Comparison of ENCODE assay signal across 22 mouse cellular contexts in genomic region chr17:35175382-35175781, GRCm38 (mm10). TPM values are rescaled to one million over a fixed set of nuclear protein-coding genes. Genes with fewer than 3 reads are reported as not detected.
DNase-seq lines count a peak whose midpoint lies in the region; ATAC-seq and TF ChIP-seq lines count a peak whose summit lies in the region.
"Had no signal": no experiment of that assay in that cellular context is flagged by ENCODE, and none has a peak within 500 bp of the region (broad histone marks: within the 10 kb centered on the region; RNA-seq: fewer than 3 reads in every experiment).

No protein-coding gene starts in this region.

- peak; percentile 62 to 68 for DNase-seq in spleen, postnatal 36 days (ENCODE audit: low spot score in 2 of 2)
- DNase-seq in spleen, postnatal 14 days (ENCODE audit: low spot score in 2 of 2) = no peak
- DNase-seq in MEL (ENCODE audit: low read depth, low spot score) = no peak
- no peak for DNase-seq in embryonic facial prominence, embryonic 14.5 days (ENCODE audit: low spot score)
- DNase-seq in layer of hippocampus, adult 11-12 months (ENCODE audit: low spot score) = no peak
- no peak for DNase-seq in lung, postnatal 36 days
- DNase-seq: adrenal gland, postnatal 14 days; cerebellum, adult 18-20 months; cerebellum, adult 9-11 months; cerebellum, postnatal 36 days; gastrocnemius, postnatal 36 days; heart, adult 11 months; heart, postnatal 36 days had no signal

- TF ChIP-seq CTCF in MEL (IDR thresholded peaks at IDR 0.05 in 2 of 3, conservative IDR thresholded peaks at IDR 0.05 in 1 of 3; ENCODE audit: control insufficient read depth in 1 of 3, insufficient read depth in 1 of 3, low read depth in 2 of 3, low read length in 3 of 3, poor library complexity in 1 of 3, severe bottlenecking in 1 of 3) = no peak

- H3K9me3 ChIP-seq in MEL (replicated peaks; ENCODE audit: insufficient read depth, low read length) = no peaks in the 10 kb centered on the region
- H3K9me3 ChIP-seq in embryonic facial prominence, embryonic 14.5 days (ENCODE audit: control insufficient read depth, low read length) = no peaks in the 10 kb centered on the region
- H3K9me3 ChIP-seq: embryonic facial prominence, embryonic 15.5 days; forebrain, embryonic 15.5 days; heart, embryonic 13.5 days; hindbrain, embryonic 15.5 days had no signal

- no peak overlapping the region for H3K9ac ChIP-seq in MEL (ENCODE audit: control insufficient read depth, low read depth, low read length, poor library complexity, severe bottlenecking)
- peak overlapping the region; percentile 30; the same call in 1 of the 2 replicates for H3K9ac ChIP-seq in embryonic facial prominence, embryonic 14.5 days (ENCODE audit: low read depth, low read length)
- H3K9ac ChIP-seq: embryonic facial prominence, embryonic 15.5 days; forebrain, embryonic 15.5 days; heart, embryonic 13.5 days; hindbrain, embryonic 15.5 days had no signal

- no peak overlapping the region for H3K4me3 ChIP-seq in MEL (ENCODE audit: control insufficient read depth in 1 of 2, insufficient read depth in 1 of 2, low read depth in 2 of 2, low read length in 2 of 2)
- H3K4me3 ChIP-seq in embryonic facial prominence, embryonic 14.5 days (ENCODE audit: low read depth, low read length) = no peak overlapping the region
- H3K4me3 ChIP-seq: embryonic facial prominence, embryonic 15.5 days; erythroblast, embryonic 14.5 days; forebrain, embryonic 15.5 days; heart, embryonic 13.5 days; hindbrain, embryonic 15.5 days had no signal

- peak overlapping the region; percentile 39 for H3K27ac ChIP-seq in MEL (ENCODE audit: control insufficient read depth, low read depth, low read length)
- H3K27ac ChIP-seq in embryonic facial prominence, embryonic 14.5 days (replicated peaks; ENCODE audit: low read depth, low read length) = no peak overlapping the region
- H3K27ac ChIP-seq: embryonic facial prominence, embryonic 15.5 days; forebrain, embryonic 15.5 days; heart, embryonic 13.5 days; hindbrain, embryonic 15.5 days had no signal

- TF ChIP-seq EP300 in MEL (IDR thresholded peaks at IDR 0.05; ENCODE audit: low read depth in 1 of 2, low read length in 2 of 2) = no peak

- no peaks in the 10 kb centered on the region for H3K79me2 ChIP-seq in MEL (ENCODE audit: control insufficient read depth, insufficient read depth, low read length, poor library complexity)

- no peak for ATAC-seq in embryonic facial prominence, embryonic 14.5 days (ENCODE audit: low read depth)
- ATAC-seq: forebrain, embryonic 15.5 days; Patski had no signal

- no peak for TF ChIP-seq POLR2A in MEL (IDR thresholded peaks at IDR 0.05; ENCODE audit: control insufficient read depth in 1 of 2, insufficient read depth in 1 of 2, low read depth in 1 of 2, low read length in 2 of 2, poor library complexity in 1 of 2)

- 67% methylated on average over 6 of the region's 6 CpGs for WGBS in embryonic facial prominence, embryonic 14.5 days

- no peaks in the 10 kb centered on the region for H3K27me3 ChIP-seq in MEL (ENCODE audit: control insufficient read depth in 1 of 2, insufficient read depth in 2 of 2, low read length in 2 of 2)
- H3K27me3 ChIP-seq in embryonic facial prominence, embryonic 14.5 days (replicated peaks; ENCODE audit: control insufficient read depth, insufficient read depth, low read length) = no peaks in the 10 kb centered on the region
- H3K27me3 ChIP-seq: embryonic facial prominence, embryonic 15.5 days; forebrain, embryonic 15.5 days; hindbrain, embryonic 15.5 days; Patski had no signal

- H3K4me2 ChIP-seq in embryonic facial prominence, embryonic 14.5 days (ENCODE audit: low read depth, low read length) = no peak overlapping the region
- H3K4me2 ChIP-seq: embryonic facial prominence, embryonic 15.5 days; forebrain, embryonic 15.5 days; heart, embryonic 13.5 days; hindbrain, embryonic 15.5 days had no signal

- TF ChIP-seq RAD21 in MEL (IDR thresholded peaks at IDR 0.05; ENCODE audit: low read depth, low read length) = no peak

- H3K36me3 ChIP-seq in MEL (ENCODE audit: control insufficient read depth in 1 of 2, insufficient read depth in 2 of 2, low read length in 2 of 2) = peaks cover 0 to 15% of the 10 kb centered on the region in 2 experiments; a peak in 2 of 4 replicates
- no peaks in the 10 kb centered on the region for H3K36me3 ChIP-seq in embryonic facial prominence, embryonic 14.5 days (ENCODE audit: control insufficient read depth, insufficient read depth, low read length)
- H3K36me3 ChIP-seq: embryonic facial prominence, embryonic 15.5 days; forebrain, embryonic 15.5 days; heart, embryonic 13.5 days; hindbrain, embryonic 15.5 days had no signal

- peaks cover 12 to 22% of the 10 kb centered on the region in 2 experiments for H3K4me1 ChIP-seq in MEL (ENCODE audit: control insufficient read depth in 1 of 2, insufficient read depth in 2 of 2, low read length in 2 of 2)
- H3K4me1 ChIP-seq in embryonic facial prominence, embryonic 14.5 days (ENCODE audit: control insufficient read depth, insufficient read depth, low read length) = peaks cover 6% of the 10 kb centered on the region; the same call in 1 of the 2 replicates
- H3K4me1 ChIP-seq: forebrain, embryonic 15.5 days; hindbrain, embryonic 15.5 days had no signal

TF ChIP-seq in MEL, 35 proteins besides CTCF, POLR2A, EP300 and RAD21:
- TF ChIP-seq RCOR1 (IDR thresholded peaks at IDR 0.05; ENCODE audit: low read depth, low read length) (no peak), SIN3A (IDR thresholded peaks at IDR 0.05; ENCODE audit: low read length) (no peak), MXI1 (IDR thresholded peaks at IDR 0.05; ENCODE audit: low read depth, low read length) (no peak), ZC3H11A (IDR thresholded peaks at IDR 0.05; ENCODE audit: low read depth, low read length) (no peak), POLR2AphosphoS5 (IDR thresholded peaks at IDR 0.05; ENCODE audit: borderline replicate concordance, low read depth, low read length) (no peak), UBTF (IDR thresholded peaks at IDR 0.05; ENCODE audit: borderline replicate concordance, insufficient read depth, low read depth, low read length) (no peak), NRF1 (IDR thresholded peaks at IDR 0.05; ENCODE audit: insufficient read depth, low read depth, low read length, poor library complexity, severe bottlenecking) (no peak), ZNF384 (IDR thresholded peaks at IDR 0.05; ENCODE audit: low read depth, low read length) (no peak), BHLHE40 (IDR thresholded peaks at IDR 0.05; ENCODE audit: borderline replicate concordance, low read depth, low read length) (no peak)

RNA-seq across cellular contexts. Expression of gene Aif1, which starts 0.5 kb away (rescaled TPM):
- total RNA-seq in MEL (2012; rRNA removed) = 0.29 and 0.42 TPM in 2 replicates
- polyA plus RNA-seq in MEL (2012; ENCODE audit: insufficient read depth in 1 of 2, insufficient read length in 2 of 2, low read depth in 1 of 2, low replicate concordance in 2 of 2, missing spikeins in 1 of 2) = under 1 TPM in 1 of 2 experiments, not detected in 1; 0.45 TPM
- polyA plus RNA-seq in embryonic facial prominence, embryonic 14.5 days (2014; fragmentation: Nextera tagmentation; extraction: Ambion mirVana) = 16.5 and 17.7 TPM in 2 replicates
- polyA plus RNA-seq: erythroblast, embryonic 14.5 days had no signal

RNA-seq across cellular contexts. Expression of gene Prrc2a, which starts 10.7 kb away (rescaled TPM):
- 87.6 and 102 TPM in 2 replicates for total RNA-seq in MEL (2012; rRNA removed)
- polyA plus RNA-seq in MEL (2012; ENCODE audit: insufficient read depth in 1 of 2, insufficient read length in 2 of 2, low read depth in 1 of 2, low replicate concordance in 2 of 2, missing spikeins in 1 of 2) = 100 to 1,000 TPM in 1 of 2 experiments, 10 to 100 TPM in 1; 71.0 to 663 TPM
- 151 and 172 TPM in 2 replicates for polyA plus RNA-seq in embryonic facial prominence, embryonic 14.5 days (2014; fragmentation: Nextera tagmentation; extraction: Ambion mirVana)

RNA-seq across cellular contexts. Expression of gene Lst1, which starts 12.9 kb away (rescaled TPM):
- total RNA-seq in MEL (2012; rRNA removed) = 15.2 and 16.9 TPM in 2 replicates
- polyA plus RNA-seq in MEL (2012; ENCODE audit: insufficient read depth in 1 of 2, insufficient read length in 2 of 2, low read depth in 1 of 2, low replicate concordance in 2 of 2, missing spikeins in 1 of 2) = 10 to 100 TPM in 1 of 2 experiments, not detected in 1; 29.0 TPM
- polyA plus RNA-seq in embryonic facial prominence, embryonic 14.5 days (2014; fragmentation: Nextera tagmentation; extraction: Ambion mirVana) = 22.2 and 26.9 TPM in 2 replicates
- polyA plus RNA-seq: erythroblast, embryonic 14.5 days; Patski had no signal

RNA-seq across cellular contexts. Expression of gene Ltb, which starts 18.9 kb away (rescaled TPM):
- total RNA-seq in MEL (2012; rRNA removed) = 0.75 and 1.1 TPM in 2 replicates
- polyA plus RNA-seq in MEL (2012; ENCODE audit: insufficient read depth in 1 of 2, insufficient read length in 2 of 2, low read depth in 1 of 2, low replicate concordance in 2 of 2, missing spikeins in 1 of 2) = 1 to 10 TPM in 1 of 2 experiments, not detected in 1; 1.5 TPM
- polyA plus RNA-seq in embryonic facial prominence, embryonic 14.5 days (2014; fragmentation: Nextera tagmentation; extraction: Ambion mirVana) = 2.0 and 3.3 TPM in 2 replicates
- total RNA-seq: gastrocnemius, adult 8-10 months had no signal
- polyA plus RNA-seq: Patski had no signal

RNA-seq across cellular contexts. Expression of gene Tnf, which starts 26.4 kb away (rescaled TPM):
- total RNA-seq in MEL (2012; rRNA removed) = 0.95 and 1.2 TPM in 2 replicates
- 1 to 10 TPM in 1 of 2 experiments, not detected in 1; 2.0 TPM for polyA plus RNA-seq in MEL (2012; ENCODE audit: insufficient read depth in 1 of 2, insufficient read length in 2 of 2, low read depth in 1 of 2, low replicate concordance in 2 of 2, missing spikeins in 1 of 2)
- 0.62 and 0.74 TPM in 2 replicates for polyA plus RNA-seq in embryonic facial prominence, embryonic 14.5 days (2014; fragmentation: Nextera tagmentation; extraction: Ambion mirVana)
- polyA plus RNA-seq: forebrain, embryonic 11.5 days; forebrain, embryonic 15.5 days; hindbrain, embryonic 11.5 days; hindbrain, embryonic 15.5 days; Patski had no signal

Comparison
In these comparisons a context has a peak if more than half of its experiments do, and no peak if none do; other contexts are left out.
1. DNase-seq: peak in spleen, postnatal 36 days (2 of 2); none in spleen, postnatal 14 days (0 of 2), MEL (single experiment), embryonic facial prominence, embryonic 14.5 days (single experiment), layer of hippocampus, adult 11-12 months (single experiment) and lung, postnatal 36 days (single experiment).
2. RNA of gene Aif1, which starts 0.5 kb away (polyA plus RNA-seq): 16.5 to 17.7 TPM in embryonic facial prominence, embryonic 14.5 days; 0.45 TPM in MEL; every median in the first group is over 10 times any median in the second.